Mouse (Mus musculus): ENCODE measurements around the gene Nos1ap. TPM values are rescaled to one million over a fixed set of nuclear protein-coding genes. Genes with fewer than 3 reads are reported as not detected.

Gene Nos1ap
- polyA plus RNA-seq, 1 experiment: 1.1 TPM

- Histone ChIP-seq H3K4me1 (ENCODE audit: control insufficient read depth) (peaks cover 10% of the 10 kb centered on the region), H3K27me3 (ENCODE audit: control insufficient read depth) (peaks cover 23% of the 10 kb centered on the region), H3K4me3 (replicated peaks) (no peak overlapping the region), H3K9me3 (ENCODE audit: control insufficient read depth, low read length) (peaks cover 12% of the 10 kb centered on the region), H3K36me3 (ENCODE audit: control insufficient read depth) (no peaks in the 10 kb centered on the region)
- TF ChIP-seq TAL1 (IDR thresholded peaks at IDR 0.05; ENCODE audit: low read length) (no peak), GATA1 (IDR thresholded peaks at IDR 0.05; ENCODE audit: low read length) (no peak)
These were observed 4.9 kb upstream of the Nos1ap start for GRCm38 (mm10) chr1:170594575-170594974.

- no peak for TF ChIP-seq GATA1 (IDR thresholded peaks at IDR 0.05; ENCODE audit: low read length)
- TF ChIP-seq TAL1 (IDR thresholded peaks at IDR 0.05; ENCODE audit: low read length): no peak
- H3K9me3 ChIP-seq (ENCODE audit: control insufficient read depth, low read length): peaks cover 7% of the 10 kb centered on the region
- H3K27me3 ChIP-seq (ENCODE audit: control insufficient read depth): peaks cover 52% of the 10 kb centered on the region
- H3K36me3 ChIP-seq (ENCODE audit: control insufficient read depth): peaks cover 3% of the 10 kb centered on the region; the same call in 1 of the 2 replicates
- peaks cover 30% of the 10 kb centered on the region for H3K4me1 ChIP-seq (ENCODE audit: control insufficient read depth)
- H3K4me3 ChIP-seq (replicated peaks): peak overlapping the region; percentile 16
These were observed 870 bp upstream of the Nos1ap start for GRCm38 (mm10) chr1:170590531-170590930.

DNA sequence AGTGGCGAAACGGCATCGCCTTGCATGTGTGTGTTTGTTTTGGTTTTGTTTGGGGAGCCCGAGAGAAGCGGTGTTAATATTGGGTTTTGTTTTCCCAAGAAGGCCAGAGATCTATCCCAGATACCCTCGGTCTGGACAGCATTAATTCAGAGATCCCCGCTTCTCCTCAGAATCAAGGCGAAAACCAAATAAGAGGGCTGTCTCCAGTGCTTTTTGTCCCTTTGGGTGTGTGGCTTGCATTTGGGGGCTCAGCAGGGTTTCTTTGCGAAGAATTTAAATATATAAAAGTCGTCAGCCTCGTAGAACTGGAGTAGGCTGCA lies 340 bp upstream of the Nos1ap start:
- H3K4me1 ChIP-seq (ENCODE audit: control insufficient read depth): peaks cover 30% of the 10 kb centered on the region
- TF ChIP-seq GATA1 (IDR thresholded peaks at IDR 0.05; ENCODE audit: low read length) (no peak), TAL1 (IDR thresholded peaks at IDR 0.05; ENCODE audit: low read length) (no peak)
- peak overlapping the region; percentile 86 for H3K4me3 ChIP-seq (replicated peaks)
- H3K36me3 ChIP-seq (ENCODE audit: control insufficient read depth): peaks cover 7% of the 10 kb centered on the region; the same call in 1 of the 2 replicates
- peaks cover 7% of the 10 kb centered on the region for H3K9me3 ChIP-seq (ENCODE audit: control insufficient read depth, low read length)
- peaks cover 52% of the 10 kb centered on the region for H3K27me3 ChIP-seq (ENCODE audit: control insufficient read depth)

DNA sequence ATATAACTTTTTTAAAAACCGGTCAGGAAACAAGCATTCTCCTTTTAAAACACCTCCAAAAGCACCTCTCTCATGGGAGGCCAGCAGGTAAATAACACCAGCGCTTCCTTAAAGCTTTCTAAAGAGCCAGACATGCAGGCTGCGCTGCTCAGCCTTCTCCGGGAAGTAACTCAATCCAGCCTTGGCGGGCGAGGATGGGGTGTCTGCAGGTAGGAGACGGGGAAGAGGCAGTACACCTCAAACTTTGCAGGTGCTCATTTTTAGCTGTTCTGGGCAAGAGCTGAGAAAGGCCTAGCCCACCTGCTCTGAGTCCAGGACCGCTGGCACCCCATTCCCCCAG lies 812 bp downstream of the Nos1ap start:
- TF ChIP-seq TAL1 (IDR thresholded peaks at IDR 0.05; ENCODE audit: low read length): no peak
- TF ChIP-seq GATA1 (IDR thresholded peaks at IDR 0.05; ENCODE audit: low read length): no peak
- Histone ChIP-seq H3K4me1 (ENCODE audit: control insufficient read depth) (peaks cover 30% of the 10 kb centered on the region), H3K27me3 (ENCODE audit: control insufficient read depth) (peaks cover 52% of the 10 kb centered on the region), H3K9me3 (ENCODE audit: control insufficient read depth, low read length) (peaks cover 6% of the 10 kb centered on the region), H3K4me3 (replicated peaks) (peak overlapping the region; percentile 86), H3K36me3 (ENCODE audit: control insufficient read depth) (peaks cover 7% of the 10 kb centered on the region; the same call in 1 of the 2 replicates)

DNA sequence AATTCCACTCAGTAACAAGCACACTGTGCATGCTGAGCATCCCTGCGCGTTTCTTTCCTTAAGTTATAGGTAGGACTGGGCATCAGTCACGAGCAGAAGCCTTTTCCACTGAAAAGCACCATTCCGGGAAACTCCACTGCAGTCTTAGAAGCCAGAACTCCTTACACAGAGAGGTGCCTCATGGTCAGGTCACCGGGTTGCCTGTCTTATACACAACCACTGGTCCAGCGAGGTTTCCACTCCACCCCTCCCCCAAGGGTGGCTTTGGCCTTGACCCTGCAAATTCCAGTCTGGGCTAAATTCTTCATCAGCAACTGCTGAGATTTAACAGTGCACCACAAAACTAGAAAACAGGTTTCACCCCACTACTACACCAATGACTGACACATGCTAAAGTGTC lies 1.3 kb downstream of the Nos1ap start:
- Histone ChIP-seq H3K4me3 (replicated peaks) (peak overlapping the region; percentile 86), H3K27me3 (ENCODE audit: control insufficient read depth) (peaks cover 52% of the 10 kb centered on the region), H3K4me1 (ENCODE audit: control insufficient read depth) (peaks cover 30% of the 10 kb centered on the region), H3K36me3 (ENCODE audit: control insufficient read depth) (peaks cover 7% of the 10 kb centered on the region; the same call in 1 of the 2 replicates), H3K9me3 (ENCODE audit: control insufficient read depth, low read length) (peaks cover 6% of the 10 kb centered on the region)
- TF ChIP-seq TAL1 (IDR thresholded peaks at IDR 0.05; ENCODE audit: low read length): no peak
- TF ChIP-seq GATA1 (IDR thresholded peaks at IDR 0.05; ENCODE audit: low read length): no peak

GRCm38 (mm10) chr1:170586715-170587114 lies 2.9 kb downstream of the Nos1ap start:
- Histone ChIP-seq H3K4me1 (ENCODE audit: control insufficient read depth) (peaks cover 30% of the 10 kb centered on the region), H3K27me3 (ENCODE audit: control insufficient read depth) (peaks cover 46% of the 10 kb centered on the region), H3K9me3 (ENCODE audit: control insufficient read depth, low read length) (peaks cover 6% of the 10 kb centered on the region), H3K4me3 (replicated peaks) (no peak overlapping the region), H3K36me3 (ENCODE audit: control insufficient read depth) (peaks cover 7% of the 10 kb centered on the region; the same call in 1 of the 2 replicates)
- TF ChIP-seq TAL1 (IDR thresholded peaks at IDR 0.05; ENCODE audit: low read length) (no peak), GATA1 (IDR thresholded peaks at IDR 0.05; ENCODE audit: low read length) (no peak)

DNA sequence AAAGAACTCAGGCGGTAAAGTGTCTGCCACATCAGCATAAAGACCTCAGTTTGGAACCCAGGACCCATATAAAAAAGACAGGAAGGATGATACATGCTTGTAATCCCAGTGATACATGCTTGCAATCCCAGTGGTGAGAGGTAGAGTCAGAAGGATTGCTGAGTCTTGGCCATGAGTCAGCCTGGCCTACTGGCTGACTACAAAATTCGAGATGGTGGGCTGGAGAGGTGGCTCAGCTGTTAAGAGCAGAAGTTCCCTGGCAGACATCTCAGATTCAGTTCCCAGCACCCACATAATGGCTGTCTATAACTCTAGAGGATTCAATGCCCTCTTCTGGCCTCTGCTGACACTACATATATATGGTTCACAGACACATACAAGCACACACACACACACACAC lies 5.7 kb downstream of the Nos1ap start:
- peaks cover 14% of the 10 kb centered on the region for H3K36me3 ChIP-seq (ENCODE audit: control insufficient read depth)
- TF ChIP-seq GATA1 (IDR thresholded peaks at IDR 0.05; ENCODE audit: low read length) (no peak), TAL1 (IDR thresholded peaks at IDR 0.05; ENCODE audit: low read length) (no peak)
- H3K4me1 ChIP-seq (ENCODE audit: control insufficient read depth): peaks cover 24% of the 10 kb centered on the region
- H3K9me3 ChIP-seq (ENCODE audit: control insufficient read depth, low read length): peaks cover 11% of the 10 kb centered on the region
- no peak overlapping the region for H3K4me3 ChIP-seq (replicated peaks)
- peaks cover 23% of the 10 kb centered on the region for H3K27me3 ChIP-seq (ENCODE audit: control insufficient read depth)

GRCm38 (mm10) chr1:170582341-170582740 lies 7.3 kb downstream of the Nos1ap start:
- no peak overlapping the region for H3K4me3 ChIP-seq (replicated peaks)
- peaks cover 10% of the 10 kb centered on the region for H3K27me3 ChIP-seq (ENCODE audit: control insufficient read depth)
- TF ChIP-seq GATA1 (IDR thresholded peaks at IDR 0.05; ENCODE audit: low read length) (no peak), TAL1 (IDR thresholded peaks at IDR 0.05; ENCODE audit: low read length) (no peak)
- H3K36me3 ChIP-seq (ENCODE audit: control insufficient read depth): peaks cover 14% of the 10 kb centered on the region
- H3K4me1 ChIP-seq (ENCODE audit: control insufficient read depth): peaks cover 19% of the 10 kb centered on the region
- H3K9me3 ChIP-seq (ENCODE audit: control insufficient read depth, low read length): peaks cover 11% of the 10 kb centered on the region

GRCm38 (mm10) chr1:170580485-170581110 lies 9.1 kb downstream of the Nos1ap start:
- H3K36me3 ChIP-seq (ENCODE audit: control insufficient read depth): peaks cover 11% of the 10 kb centered on the region
- TF ChIP-seq GATA1 (IDR thresholded peaks at IDR 0.05; ENCODE audit: low read length): no peak
- no peak for TF ChIP-seq TAL1 (IDR thresholded peaks at IDR 0.05; ENCODE audit: low read length)
- H3K9me3 ChIP-seq (ENCODE audit: control insufficient read depth, low read length): peaks cover 10% of the 10 kb centered on the region
- no peaks in the 10 kb centered on the region for H3K27me3 ChIP-seq (ENCODE audit: control insufficient read depth)
- H3K4me3 ChIP-seq (replicated peaks): no peak overlapping the region
- H3K4me1 ChIP-seq (ENCODE audit: control insufficient read depth): peaks cover 14% of the 10 kb centered on the region

DNA sequence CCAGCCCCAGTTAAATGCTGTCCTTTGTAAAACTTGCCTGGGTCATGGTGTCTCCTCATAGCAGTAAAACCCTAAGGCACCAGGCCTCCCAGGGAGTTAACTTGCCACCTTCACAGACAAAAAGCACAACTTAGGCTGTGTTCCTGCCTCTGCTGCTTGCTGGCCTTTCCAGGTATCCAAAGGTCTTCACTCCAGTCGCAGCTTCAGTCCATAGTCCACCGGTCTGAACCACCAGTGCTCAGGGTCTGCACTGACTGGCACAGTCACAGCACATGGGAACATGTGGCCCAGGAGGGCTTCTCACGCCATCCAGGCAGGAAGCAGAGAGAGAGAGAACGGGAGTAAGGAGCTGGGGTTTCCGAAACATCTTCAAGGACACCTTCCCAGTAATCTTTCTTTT lies 10.2 kb downstream of the Nos1ap start:
- Histone ChIP-seq H3K4me3 (replicated peaks) (no peak overlapping the region), H3K4me1 (ENCODE audit: control insufficient read depth) (peaks cover 14% of the 10 kb centered on the region), H3K27me3 (ENCODE audit: control insufficient read depth) (no peaks in the 10 kb centered on the region), H3K36me3 (ENCODE audit: control insufficient read depth) (peaks cover 7% of the 10 kb centered on the region), H3K9me3 (ENCODE audit: control insufficient read depth, low read length) (peaks cover 7% of the 10 kb centered on the region; the same call in 1 of the 2 replicates)
- no peak for TF ChIP-seq GATA1 (IDR thresholded peaks at IDR 0.05; ENCODE audit: low read length)
- TF ChIP-seq TAL1 (IDR thresholded peaks at IDR 0.05; ENCODE audit: low read length): no peak
